Mouse (Mus musculus) liver, embryonic 16.5 days (tissue): ENCODE data around the gene Rnf169. TPM values are rescaled to one million over a fixed set of nuclear protein-coding genes. Genes with fewer than 3 reads are reported as not detected.
"Not testable (repeated sequence)": the region's sequence is repeated elsewhere in the genome, so short reads cannot be mapped to it uniquely, and the experiment has no call there.

ENCODE experiments used
- ATAC-seq: fragments of 200-750 bp; cut with Nextera tagmentation; 2 replicates; pipeline ENCODE4 v1.8.0; 2017; ENCODE audit warnings: low read depth, mild to moderate bottlenecking, moderate number of reproducible peaks, moderate library complexity
- H3K27ac ChIP-seq: fragments of 300-500 bp; sonication (generic); 2 replicates; pipeline ENCODE4 v1.5.1; 2014; ENCODE audit warnings: mild to moderate bottlenecking, low read length
- H3K27me3 ChIP-seq: fragments of 300-500 bp; sonication (generic); 2 replicates; pipeline ENCODE4 v1.6.1; 2014; ENCODE audit warnings: low read depth, low read length, mixed read lengths; ENCODE audit not compliant: control insufficient read depth, insufficient read depth
- H3K36me3 ChIP-seq: fragments of 300-500 bp; sonication (generic); 2 replicates; pipeline ENCODE4 v1.6.1; 2014; ENCODE audit warnings: mild to moderate bottlenecking; ENCODE audit not compliant: control insufficient read depth, insufficient read depth
- H3K4me1 ChIP-seq: fragments of 300-500 bp; sonication (generic); 2 replicates; pipeline ENCODE4 v1.6.1; 2014; ENCODE audit warnings: low read depth, low read length, mixed read lengths; ENCODE audit not compliant: control insufficient read depth
- H3K4me2 ChIP-seq: fragments of 300-500 bp; sonication (generic); 2 replicates; pipeline ENCODE4 v1.6.1; 2014; ENCODE audit warnings: low read depth, low read length, mixed read lengths
- H3K4me3 ChIP-seq: fragments of 300-500 bp; sonication (generic); 2 replicates; pipeline ENCODE4 v1.5.1; 2014; ENCODE audit warnings: low read depth, mild to moderate bottlenecking, low read length
- H3K9ac ChIP-seq: fragments of 300-500 bp; sonication (generic); 2 replicates; pipeline ENCODE4 v1.6.1; 2014; ENCODE audit warnings: low read depth, low read length
- H3K9me3 ChIP-seq: fragments of 300-500 bp; sonication (generic); replicated peaks from 2 replicates; pipeline ENCODE4 v1.6.1; 2016; ENCODE audit warnings: low read length; ENCODE audit not compliant: control insufficient read depth
- WGBS: fragments of 180-500 bp; shearing (Covaris S2); extraction: QIAGEN DNeasy Blood & Tissue Kit; methylation state at CpG from one replicate; pipeline ENCODE4 v1.1.7; 2014; ENCODE audit not compliant: insufficient replicate concordance; 5-methylcytosine and 5-hydroxymethylcytosine counted together
- polyA plus RNA-seq: library from polyadenylated mRNA; unstranded; fragments of >200 nt; fragmentation: Nextera tagmentation; extraction: Ambion mirVana; gene quantifications from 2 replicates; pipeline ENCODE4 v1.2.1, GENCODE M21; 2015

Gene Rnf169
- polyA plus RNA-seq, 1 experiment from 2014 or later, result 1.5 TPM

- H3K9me3 ChIP-seq, H3K9ac ChIP-seq, H3K27me3 ChIP-seq, H3K27ac ChIP-seq, H3K4me3 ChIP-seq, H3K4me2 ChIP-seq, ATAC-seq, H3K36me3 ChIP-seq: not testable (repeated sequence)
- peaks cover 14% of the 10 kb centered on the region for H3K4me1 ChIP-seq
- WGBS, result 58% methylated on average over 3 of the region's 3 CpGs
Observed at GRCm38 (mm10) chr7:99972912-99973311, 7.3 kb downstream of the Rnf169 start.

GRCm38 (mm10) chr7:99971926-99972325 is 8.3 kb downstream of the Rnf169 start:
- H3K36me3 ChIP-seq, result no peaks in the 10 kb centered on the region
- peak overlapping the region; percentile 59 for H3K27ac ChIP-seq
- 52% methylated on average over 2 of the region's 2 CpGs for WGBS
- no peaks in the 10 kb centered on the region for H3K9me3 ChIP-seq
- no peak overlapping the region for H3K9ac ChIP-seq
- H3K4me2 ChIP-seq, result no peak overlapping the region
- peaks cover 14% of the 10 kb centered on the region for H3K4me1 ChIP-seq
- peak; percentile 68 for ATAC-seq
- H3K27me3 ChIP-seq, result no peaks in the 10 kb centered on the region
- no peak overlapping the region for H3K4me3 ChIP-seq

- Histone ChIP-seq H3K9me3 (no peaks in the 10 kb centered on the region), H3K4me3 (no peak overlapping the region), H3K4me1 (peaks cover 19% of the 10 kb centered on the region), H3K27ac (no peak overlapping the region), H3K36me3 (no peaks in the 10 kb centered on the region), H3K4me2 (no peak overlapping the region), H3K9ac (no peak overlapping the region), H3K27me3 (no peaks in the 10 kb centered on the region)
- no peak for ATAC-seq
- 62% methylated on average over 4 of the region's 4 CpGs for WGBS
Observed at GRCm38 (mm10) chr7:99969151-99969550, 11.1 kb downstream of the Rnf169 start.

DNA sequence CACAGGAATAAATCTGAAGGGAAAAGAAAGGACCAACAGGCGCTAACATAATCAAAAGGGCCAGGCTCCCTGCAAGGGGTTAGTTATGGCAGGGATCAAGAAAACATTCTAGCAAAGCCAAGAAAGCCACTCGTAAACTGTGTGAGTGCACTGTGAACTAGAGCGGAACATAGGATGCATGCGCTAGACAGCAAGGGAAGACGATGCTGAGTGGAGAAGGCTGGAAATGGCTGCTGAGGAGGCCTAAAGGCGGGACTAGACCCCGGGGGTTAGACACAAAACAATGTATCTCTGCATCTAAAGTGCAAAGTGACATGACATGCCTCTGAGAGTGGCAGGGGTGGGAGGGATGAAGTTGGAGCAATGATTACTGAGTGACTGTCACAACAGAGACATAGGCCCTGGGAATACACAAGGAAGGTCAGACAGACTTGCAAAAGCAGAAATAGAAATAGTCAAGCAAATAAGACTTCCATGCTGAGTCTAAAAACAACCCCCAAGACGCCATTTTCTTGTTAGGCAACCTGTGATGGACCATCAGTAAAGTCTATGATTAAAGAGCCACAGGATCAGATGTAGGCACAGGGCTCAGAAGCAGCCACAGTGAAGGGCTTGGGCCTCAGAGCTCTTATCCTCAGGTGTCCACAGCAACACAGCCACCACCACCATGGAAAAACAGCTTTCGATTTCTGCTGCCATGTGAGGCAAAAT is 14.1 kb downstream of the Rnf169 start:
- no peaks in the 10 kb centered on the region for H3K27me3 ChIP-seq
- WGBS, result 68% methylated on average over 9 of the region's 9 CpGs
- H3K4me1 ChIP-seq, result peaks cover 35% of the 10 kb centered on the region
- no peak for ATAC-seq
- H3K36me3 ChIP-seq, result no peaks in the 10 kb centered on the region
- H3K4me2 ChIP-seq, result no peak overlapping the region
- no peak overlapping the region for H3K4me3 ChIP-seq
- no peak overlapping the region; the same call in 1 of the 2 replicates for H3K27ac ChIP-seq
- H3K9ac ChIP-seq, result no peak overlapping the region
- H3K9me3 ChIP-seq, result no peaks in the 10 kb centered on the region

- 50% methylated on average over 9 of the region's 9 CpGs for WGBS
- peaks cover 35% of the 10 kb centered on the region for H3K4me1 ChIP-seq
Observed at GRCm38 (mm10) chr7:99965020-99965841, 15.0 kb downstream of the Rnf169 start.

DNA sequence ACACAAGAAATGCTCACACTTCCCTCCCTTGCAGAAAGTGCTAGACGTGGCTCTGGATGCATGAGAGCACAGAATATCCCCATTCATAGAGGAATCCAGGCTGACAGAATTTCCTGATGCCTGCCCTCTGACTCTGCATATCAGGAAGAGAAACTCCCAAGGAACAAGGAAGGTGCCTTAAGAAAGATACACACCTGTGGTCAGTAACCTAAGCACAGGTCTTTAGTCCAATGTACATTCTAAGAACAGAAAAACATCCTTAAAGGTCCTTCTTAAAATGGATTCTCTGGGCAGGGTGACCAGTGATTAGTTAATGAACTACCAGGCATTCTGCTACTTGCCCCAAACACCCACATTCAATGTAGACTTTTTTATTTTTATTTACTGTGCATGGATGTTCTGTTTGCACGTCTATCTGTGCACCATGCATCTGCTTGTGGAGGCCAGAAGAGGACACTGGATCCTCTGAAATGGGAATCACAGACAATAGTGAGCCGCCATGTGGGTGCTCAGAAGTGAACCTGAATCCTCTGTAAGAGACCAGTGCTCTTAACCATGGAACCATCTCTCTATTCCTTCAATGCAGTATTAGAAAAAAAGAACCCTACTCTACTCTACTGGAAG is 16.9 kb downstream of the Rnf169 start:
- Histone ChIP-seq H3K4me2 (no peak overlapping the region; the same call in 1 of the 2 replicates), H3K4me1 (peaks cover 35% of the 10 kb centered on the region), H3K9ac (no peak overlapping the region), H3K27ac (peak overlapping the region; percentile 71), H3K36me3 (no peaks in the 10 kb centered on the region), H3K4me3 (no peak overlapping the region), H3K9me3 (no peaks in the 10 kb centered on the region), H3K27me3 (no peaks in the 10 kb centered on the region)
- 52% methylated on average over 3 of the region's 3 CpGs for WGBS
- ATAC-seq, result no peak

More at GRCm38 (mm10) chr7:99965020-99965841, 15.0 kb downstream of the Rnf169 start:
- H3K9ac ChIP-seq, result no peak overlapping the region
- no peak overlapping the region for H3K27ac ChIP-seq
- no peak for ATAC-seq
- H3K27me3 ChIP-seq, result no peaks in the 10 kb centered on the region
- no peaks in the 10 kb centered on the region for H3K36me3 ChIP-seq
- H3K4me2 ChIP-seq, result no peak overlapping the region
- H3K4me3 ChIP-seq, result no peak overlapping the region
- no peaks in the 10 kb centered on the region for H3K9me3 ChIP-seq

DNA sequence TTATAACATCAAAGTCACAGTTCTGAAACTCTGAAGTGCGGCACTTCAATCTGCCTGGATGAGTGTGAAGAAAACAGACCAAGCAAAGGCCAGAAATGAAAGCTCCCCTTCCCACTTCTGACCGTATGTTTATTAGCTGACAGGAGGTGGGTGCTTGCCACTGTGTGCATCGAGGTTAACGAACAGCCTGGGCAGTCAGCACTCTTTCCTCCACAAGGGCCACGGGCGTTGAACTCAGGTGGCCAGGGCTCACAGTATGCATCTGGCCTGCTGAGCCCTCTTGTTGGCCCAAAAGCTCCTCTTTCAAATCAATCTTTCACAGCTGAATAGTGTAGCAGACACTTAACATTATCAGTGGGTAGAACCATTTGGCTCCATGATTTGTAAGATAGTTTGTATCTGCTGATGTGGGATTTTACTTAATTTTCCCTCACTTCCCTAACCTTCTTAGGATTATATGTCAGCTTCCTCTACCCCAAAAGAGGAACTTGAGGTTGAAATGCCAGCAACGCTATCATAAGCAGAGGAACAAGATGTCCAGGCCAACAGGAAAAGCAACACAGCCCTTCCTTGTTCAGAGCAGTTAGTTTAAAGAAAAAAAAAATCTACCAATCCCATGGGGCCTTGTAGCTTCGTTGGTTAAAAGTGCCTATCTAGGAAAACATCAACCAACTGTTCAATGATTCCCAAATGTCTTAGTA is 17.6 kb downstream of the Rnf169 start:
- Histone ChIP-seq H3K4me1 (peaks cover 35% of the 10 kb centered on the region), H3K27me3 (no peaks in the 10 kb centered on the region), H3K4me2 (peak overlapping the region; percentile 3), H3K36me3 (no peaks in the 10 kb centered on the region), H3K9me3 (no peaks in the 10 kb centered on the region), H3K27ac (peak overlapping the region; percentile 71), H3K4me3 (no peak overlapping the region), H3K9ac (no peak overlapping the region)
- peak; percentile 39; the same call in 1 of the 2 replicates for ATAC-seq
- 25% methylated on average over 8 of the region's 8 CpGs for WGBS

DNA sequence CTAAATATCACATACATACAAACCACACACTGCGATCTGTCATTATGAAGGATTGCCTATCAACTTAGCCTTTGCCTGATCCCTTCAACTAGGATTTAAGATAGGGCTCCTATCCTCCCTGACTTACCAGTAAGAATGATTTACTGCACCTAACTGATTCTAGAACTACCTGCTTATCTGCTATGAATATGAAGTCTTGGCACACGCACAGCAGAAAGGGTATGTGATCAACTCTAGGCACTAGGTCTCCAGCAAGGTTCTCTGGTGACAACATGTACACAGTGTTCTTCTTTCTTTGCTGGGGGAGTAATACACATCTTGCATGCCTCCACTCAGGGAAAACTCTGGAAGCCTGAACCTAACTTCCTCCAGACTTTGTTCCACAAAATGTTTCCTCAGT is 18.7 kb downstream of the Rnf169 start:
- no peaks in the 10 kb centered on the region for H3K27me3 ChIP-seq
- H3K4me3 ChIP-seq, result no peak overlapping the region
- H3K9me3 ChIP-seq, result no peaks in the 10 kb centered on the region
- no peaks in the 10 kb centered on the region for H3K36me3 ChIP-seq
- H3K9ac ChIP-seq, result no peak overlapping the region
- H3K27ac ChIP-seq, result no peak overlapping the region
- peaks cover 32% of the 10 kb centered on the region for H3K4me1 ChIP-seq
- 0 out of 2 replicates have a peak, but pooled peaks have one; percentile 24 for ATAC-seq
- no peak overlapping the region for H3K4me2 ChIP-seq
- WGBS, result 30% methylated on average over 2 of the region's 2 CpGs
